Mouse (Mus musculus): ENCODE measurements around the gene Sh2b2.

DNA sequence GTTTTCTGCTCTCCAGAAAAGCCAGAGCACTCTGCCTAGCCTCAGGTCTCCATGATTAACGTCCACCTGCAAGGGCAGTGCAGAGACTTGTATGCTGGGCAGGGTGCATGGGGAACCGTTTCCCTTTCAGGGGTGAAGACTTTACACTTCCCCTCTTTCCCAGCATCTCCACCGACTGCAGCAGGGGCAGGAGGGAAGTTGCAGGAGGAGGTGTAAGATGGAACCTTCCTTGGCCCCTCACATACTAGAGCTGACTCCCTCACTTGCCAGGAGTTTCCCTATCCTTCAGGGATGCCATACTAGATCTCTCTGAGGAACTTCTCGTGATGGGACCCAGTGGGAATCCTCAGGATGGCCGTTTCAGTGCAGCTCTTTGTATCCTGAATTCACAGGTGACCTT lies 35.8 kb downstream of the Sh2b2 start:
- TF ChIP-seq CTCF (IDR thresholded peaks at IDR 0.05; ENCODE audit: extremely low read depth, insufficient read depth, insufficient read length, insufficient replicate concordance) (no peak), POLR2A (IDR thresholded peaks at IDR 0.05; ENCODE audit: low read depth, low read length) (no peak)

All from spleen, adult 2 months (tissue).